Mouse (Mus musculus) bone marrow, adult 2 months (tissue): ENCODE measurements around the gene Fars2.

Source experiments
- CTCF ChIP-seq: fragments of 200-500 bp; IDR thresholded peaks from 2 replicates; pipeline ENCODE4 v1.5.1; 2011; ENCODE audit warnings: low read length, control low read depth; ENCODE audit not compliant: control insufficient read depth, insufficient read depth
- POLR2A ChIP-seq: fragments of 200-500 bp; IDR thresholded peaks from 2 replicates; pipeline ENCODE4 v1.6.1; 2011; ENCODE audit warnings: low read depth, mild to moderate bottlenecking, control low read depth, low read length, borderline replicate concordance; ENCODE audit not compliant: control insufficient read depth

- TF ChIP-seq CTCF, result no peak
- TF ChIP-seq POLR2A, result no peak
Observed at GRCm38 (mm10) chr13:36113181-36113580, 4.0 kb upstream of the Fars2 start.
